Mouse (Mus musculus) myocyte (in vitro differentiated cells): ENCODE data around the gene Stard8. TPM values are rescaled to one million over a fixed set of nuclear protein-coding genes. Genes with fewer than 3 reads are reported as not detected.

Experiments
- H3K27me3 ChIP-seq: one replicate; pipeline ENCODE4 v1.6.1; 2011; ENCODE audit not compliant: control insufficient read depth, insufficient read depth, insufficient read length
- H3K36me3 ChIP-seq: one replicate; pipeline ENCODE4 v1.6.1; 2011; ENCODE audit not compliant: control insufficient read depth, insufficient read depth
- H3K4me2 ChIP-seq: one replicate; pipeline ENCODE4 v1.6.1; 2011; ENCODE audit warnings: low read depth, control low read depth
- H3K4me3 ChIP-seq: one replicate; pipeline ENCODE4 v1.5.1; 2011; ENCODE audit warnings: mild to moderate bottlenecking, control low read depth, moderate library complexity
- H3K79me2 ChIP-seq: one replicate; pipeline ENCODE4 v1.6.1; 2011; ENCODE audit not compliant: control insufficient read depth, insufficient read depth
- H3ac ChIP-seq: one replicate; pipeline ENCODE4 v1.6.1; 2011; ENCODE audit not compliant: control insufficient read depth, insufficient read length
- CEBPB ChIP-seq: IDR thresholded peaks from 2 replicates; pipeline ENCODE4 v1.6.1; 2011; ENCODE audit warnings: mild to moderate bottlenecking, moderate library complexity; ENCODE audit not compliant: poor library complexity, insufficient read depth, severe bottlenecking
- E2F4 ChIP-seq: IDR thresholded peaks from one replicate; pipeline ENCODE4 v1.6.1; 2011; ENCODE audit warnings: mild to moderate bottlenecking, control low read depth, moderate library complexity; ENCODE audit not compliant: insufficient read depth
- MAX ChIP-seq: IDR thresholded peaks from one replicate; pipeline ENCODE4 v1.6.1; 2011; ENCODE audit warnings: low read depth, mild to moderate bottlenecking, control low read depth
- MYOD1 ChIP-seq, 3 experiments: IDR thresholded peaks; one replicate each; pipeline ENCODE4 v1.6.1; 2011; ENCODE audit warnings: control low read depth in 2 of 3, low read depth in 2 of 3, mild to moderate bottlenecking in 2 of 3, moderate library complexity in 1 of 3; ENCODE audit not compliant: insufficient read length in 2 of 3, control insufficient read depth in 1 of 3
- MYOG ChIP-seq, 3 experiments: IDR thresholded peaks; one replicate each; pipeline ENCODE4 v1.6.1; 2011; ENCODE audit warnings: control low read depth in 2 of 3, low read depth in 2 of 3, mild to moderate bottlenecking in 2 of 3; ENCODE audit not compliant: insufficient read length in 2 of 3, control insufficient read depth in 1 of 3, insufficient read depth in 1 of 3
- POLR2A ChIP-seq: IDR thresholded peaks from one replicate; pipeline ENCODE4 v1.6.1; 2011; ENCODE audit warnings: low read depth, mild to moderate bottlenecking, control low read depth, moderate library complexity; ENCODE audit not compliant: insufficient read length
- POLR2AphosphoS2 ChIP-seq: IDR thresholded peaks from one replicate; pipeline ENCODE4 v1.6.1; 2011; ENCODE audit warnings: low read depth, control low read depth; ENCODE audit not compliant: insufficient read length
- REST ChIP-seq: IDR thresholded peaks from one replicate; pipeline ENCODE4 v1.6.1; 2011; ENCODE audit warnings: mild to moderate bottlenecking, control low read depth, moderate library complexity; ENCODE audit not compliant: insufficient read depth, insufficient read length
- SRF ChIP-seq: IDR thresholded peaks from one replicate; pipeline ENCODE4 v1.6.1; 2011; ENCODE audit warnings: low read depth; ENCODE audit not compliant: control insufficient read depth, insufficient read length
- TCF12 ChIP-seq: IDR thresholded peaks from one replicate; pipeline ENCODE4 v1.6.1; 2011; ENCODE audit warnings: mild to moderate bottlenecking, control low read depth; ENCODE audit not compliant: poor library complexity, insufficient read depth, severe bottlenecking
- TCF3 ChIP-seq: IDR thresholded peaks from one replicate; pipeline ENCODE4 v1.6.1; 2011; ENCODE audit warnings: low read depth, control low read depth; ENCODE audit not compliant: insufficient read length
- USF1 ChIP-seq: IDR thresholded peaks from one replicate; pipeline ENCODE4 v1.6.1; 2011; ENCODE audit warnings: low read depth, mild to moderate bottlenecking, control low read depth, moderate library complexity
- polyA plus RNA-seq: library from polyadenylated mRNA; unstranded; fragments of >200 nt; fragmentation: generic; extraction: Trizol; gene quantifications from one replicate; pipeline ENCODE4 v1.2.1, GENCODE M21; 2012; ENCODE audit warnings: missing spikeins

The Stard8 gene
- polyA plus RNA-seq, 1 experiment: 0.06 TPM

DNA sequence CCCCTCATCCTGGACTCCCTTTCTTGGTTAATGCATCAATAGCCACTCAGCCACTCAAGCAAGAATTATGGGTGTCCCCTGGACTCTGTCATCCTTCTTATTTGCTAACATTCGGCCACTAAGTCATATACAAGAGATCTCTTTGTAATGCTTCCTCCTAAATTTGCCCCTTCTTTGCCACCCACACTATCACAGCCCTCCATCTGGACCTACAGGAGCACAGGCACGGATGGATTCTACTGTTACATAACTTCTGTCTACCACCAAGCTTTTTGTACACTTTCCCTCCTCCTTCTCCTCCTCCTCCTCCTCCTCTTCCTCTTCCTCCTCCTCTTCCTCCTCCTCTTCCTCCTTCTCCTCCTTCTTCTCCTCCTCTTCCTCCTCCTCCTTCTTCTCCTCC lies 18.5 kb downstream of the Stard8 start:
- no peak overlapping the region for H3K4me2 ChIP-seq
- H3ac ChIP-seq: no peak overlapping the region
- no peak for TF ChIP-seq CEBPB
- no peak for TF ChIP-seq MYOD1 (IDR thresholded peaks at IDR 0.05; ENCODE audit: control insufficient read depth in 1 of 3, insufficient read length in 2 of 3, low read depth in 2 of 3)
- TF ChIP-seq POLR2A: no peak
- TF ChIP-seq E2F4: no peak
- no peak for TF ChIP-seq REST
- TF ChIP-seq MAX: no peak
- no peak for TF ChIP-seq POLR2AphosphoS2
- no peak for TF ChIP-seq SRF
- no peak for TF ChIP-seq TCF12
- TF ChIP-seq MYOG (IDR thresholded peaks at IDR 0.05; ENCODE audit: control insufficient read depth in 1 of 3, insufficient read depth in 1 of 3, insufficient read length in 2 of 3, low read depth in 2 of 3): no peak
- no peak for TF ChIP-seq TCF3
- no peaks in the 10 kb centered on the region for H3K27me3 ChIP-seq
- H3K79me2 ChIP-seq: no peaks in the 10 kb centered on the region
- H3K4me3 ChIP-seq: no peak overlapping the region
- H3K36me3 ChIP-seq: no peaks in the 10 kb centered on the region

- no peaks in the 10 kb centered on the region for H3K36me3 ChIP-seq
- H3K4me2 ChIP-seq: no peak overlapping the region
- TF ChIP-seq SRF (no peak), MAX (no peak), TCF3 (no peak), TCF12 (no peak)
- H3ac ChIP-seq: no peak overlapping the region
- H3K27me3 ChIP-seq: no peaks in the 10 kb centered on the region
- no peaks in the 10 kb centered on the region for H3K79me2 ChIP-seq
- H3K4me3 ChIP-seq: no peak overlapping the region
These were observed 20.9 kb downstream of the Stard8 start for GRCm38 (mm10) chrX:99023951-99024350.

GRCm38 (mm10) chrX:99035407-99035806 lies 32.4 kb downstream of the Stard8 start:
- Histone ChIP-seq H3K79me2 (no peaks in the 10 kb centered on the region), H3ac (no peak overlapping the region), H3K4me3 (no peak overlapping the region), H3K4me2 (no peak overlapping the region), H3K27me3 (no peaks in the 10 kb centered on the region), H3K36me3 (no peaks in the 10 kb centered on the region)
- TF ChIP-seq SRF: no peak
- no peak for TF ChIP-seq USF1
- TF ChIP-seq MYOG (IDR thresholded peaks at IDR 0.05; ENCODE audit: control insufficient read depth in 1 of 3, insufficient read depth in 1 of 3, insufficient read length in 2 of 3, low read depth in 2 of 3): no peak
- TF ChIP-seq MYOD1 (IDR thresholded peaks at IDR 0.05; ENCODE audit: control insufficient read depth in 1 of 3, insufficient read length in 2 of 3, low read depth in 2 of 3): no peak
- no peak for TF ChIP-seq POLR2AphosphoS2
- TF ChIP-seq CEBPB: no peak
- TF ChIP-seq MAX: no peak
- TF ChIP-seq TCF12: no peak
- no peak for TF ChIP-seq POLR2A
- TF ChIP-seq E2F4: no peak
- TF ChIP-seq TCF3: no peak
- TF ChIP-seq REST: no peak

DNA sequence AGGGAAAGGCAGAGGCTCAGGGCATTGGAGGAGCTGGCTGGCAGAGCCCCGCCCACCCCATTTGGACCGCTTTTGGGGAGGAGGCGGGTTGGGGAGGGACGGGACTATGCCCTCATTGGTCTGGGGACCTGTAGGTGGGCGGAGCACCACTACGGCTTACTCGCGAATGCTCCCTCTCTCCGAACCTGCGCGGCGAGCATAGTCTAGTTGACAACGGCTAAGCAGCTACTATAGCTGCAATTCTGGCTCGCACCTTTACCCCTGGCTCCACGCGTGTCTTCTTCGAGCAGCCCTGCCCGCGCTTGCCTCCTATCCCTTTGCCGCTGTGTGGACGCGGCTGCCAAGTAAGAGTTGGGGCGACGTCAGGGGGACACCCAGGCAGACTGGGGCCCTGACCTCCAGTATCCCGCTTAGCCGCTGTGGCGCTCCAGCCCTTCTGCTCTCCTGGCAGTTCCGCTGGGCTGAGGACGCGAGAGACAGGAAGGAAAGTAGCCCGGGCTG lies 39.5 kb downstream of the Stard8 start:
- Histone ChIP-seq H3ac (no peak overlapping the region), H3K4me2 (no peak overlapping the region), H3K4me3 (no peak overlapping the region), H3K36me3 (no peaks in the 10 kb centered on the region), H3K79me2 (no peaks in the 10 kb centered on the region), H3K27me3 (no peaks in the 10 kb centered on the region)
- no peak for TF ChIP-seq MAX
- TF ChIP-seq REST: no peak
- TF ChIP-seq MYOD1 (IDR thresholded peaks at IDR 0.05; ENCODE audit: control insufficient read depth in 1 of 3, insufficient read length in 2 of 3, low read depth in 2 of 3): no peak
- no peak for TF ChIP-seq SRF
- no peak for TF ChIP-seq CEBPB
- no peak for TF ChIP-seq POLR2A
- TF ChIP-seq MYOG (IDR thresholded peaks at IDR 0.05; ENCODE audit: control insufficient read depth in 1 of 3, insufficient read depth in 1 of 3, insufficient read length in 2 of 3, low read depth in 2 of 3): no peak
- no peak for TF ChIP-seq TCF12
- TF ChIP-seq USF1: no peak
- TF ChIP-seq POLR2AphosphoS2: no peak
- no peak for TF ChIP-seq E2F4
- no peak for TF ChIP-seq TCF3

DNA sequence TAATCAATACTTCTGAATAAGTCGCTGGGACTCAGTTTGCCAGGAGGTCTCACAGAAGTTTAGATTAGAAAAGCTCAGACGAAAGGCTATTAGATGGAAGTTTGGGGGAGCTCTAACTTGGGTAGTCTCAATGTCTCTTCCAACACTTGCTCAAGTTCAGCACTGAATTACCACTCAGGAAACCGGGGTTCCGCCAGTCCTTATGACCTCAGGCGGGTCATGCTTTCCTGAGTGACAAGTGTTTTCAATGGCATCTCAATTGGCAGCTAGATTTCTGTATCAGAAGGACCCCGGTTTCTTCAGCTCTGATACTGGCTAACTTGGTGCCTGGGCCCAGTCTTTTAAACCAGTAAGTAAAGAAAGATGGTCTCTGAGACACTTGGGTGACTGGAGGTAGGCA lies 40.2 kb downstream of the Stard8 start:
- Histone ChIP-seq H3K4me2 (no peak overlapping the region), H3K36me3 (no peaks in the 10 kb centered on the region), H3ac (no peak overlapping the region), H3K79me2 (no peaks in the 10 kb centered on the region), H3K27me3 (no peaks in the 10 kb centered on the region), H3K4me3 (no peak overlapping the region)
- TF ChIP-seq SRF (no peak), MYOD1 (IDR thresholded peaks at IDR 0.05; ENCODE audit: control insufficient read depth in 1 of 3, insufficient read length in 2 of 3, low read depth in 2 of 3) (no peak), E2F4 (no peak), TCF3 (no peak), REST (no peak), MYOG (IDR thresholded peaks at IDR 0.05; ENCODE audit: control insufficient read depth in 1 of 3, insufficient read depth in 1 of 3, insufficient read length in 2 of 3, low read depth in 2 of 3) (no peak), MAX (no peak)
